Mouse (Mus musculus) intestine, postnatal 0 days (tissue): ENCODE measurements at regions not wholly inside any gene's neighbourhood (a gene's known extent, or its start where the extent isn't known, plus 50 kb on each side); places are given as distances from the start of the nearest gene placed in this dataset.

Experiments
- ATAC-seq: fragments of 200-750 bp; cut with Nextera tagmentation; 2 replicates; pipeline ENCODE4 v1.8.0; 2017; ENCODE audit warnings: mild to moderate bottlenecking, moderate TSS enrichment, moderate library complexity
- H3K27ac ChIP-seq: fragments of 300-500 bp; sonication (generic); 2 replicates; pipeline ENCODE4 v1.5.1; 2014; ENCODE audit warnings: mild to moderate bottlenecking, low read depth, low read length, moderate library complexity
- H3K27me3 ChIP-seq: fragments of 300-500 bp; sonication (generic); replicated peaks from 2 replicates; pipeline ENCODE4 v1.6.1; 2014; ENCODE audit warnings: low read length, mixed read lengths; ENCODE audit not compliant: control insufficient read depth, insufficient read depth
- H3K36me3 ChIP-seq: fragments of 300-500 bp; sonication (generic); 2 replicates; pipeline ENCODE4 v1.6.1; 2014; ENCODE audit warnings: mild to moderate bottlenecking, moderate library complexity; ENCODE audit not compliant: control insufficient read depth, insufficient read depth
- H3K4me1 ChIP-seq: fragments of 300-500 bp; sonication (generic); replicated peaks from 2 replicates; pipeline ENCODE4 v1.6.1; 2014; ENCODE audit warnings: antibody characterized with exemption, low read length, mixed read lengths; ENCODE audit not compliant: control insufficient read depth, insufficient read depth
- H3K4me2 ChIP-seq: fragments of 300-500 bp; sonication (generic); replicated peaks from 2 replicates; pipeline ENCODE4 v1.6.1; 2014; ENCODE audit warnings: low read depth, mild to moderate bottlenecking, moderate library complexity
- H3K4me3 ChIP-seq: fragments of 300-500 bp; sonication (generic); 2 replicates; pipeline ENCODE4 v1.5.1; 2014; ENCODE audit warnings: low read depth, low read length
- H3K9ac ChIP-seq: fragments of 300-500 bp; sonication (generic); 2 replicates; pipeline ENCODE4 v1.6.1; 2014; ENCODE audit warnings: mild to moderate bottlenecking, low read depth, low read length
- H3K9me3 ChIP-seq: fragments of 300-500 bp; sonication (generic); 2 replicates; pipeline ENCODE4 v1.6.1; 2016; ENCODE audit warnings: mixed run types; ENCODE audit not compliant: control insufficient read depth
- CTCF ChIP-seq: sonication (generic); IDR thresholded peaks from 2 replicates; pipeline ENCODE4 v1.5.1; 2016; ENCODE audit warnings: low read depth, mild to moderate bottlenecking, control low read depth, antibody characterized with exemption, moderate library complexity
- WGBS: fragments of 180-500 bp; shearing (Covaris S2); extraction: QIAGEN DNeasy Blood & Tissue Kit; methylation state at CpG from one replicate; pipeline ENCODE4 v1.1.7; 2014; 5-methylcytosine and 5-hydroxymethylcytosine counted together

DNA sequence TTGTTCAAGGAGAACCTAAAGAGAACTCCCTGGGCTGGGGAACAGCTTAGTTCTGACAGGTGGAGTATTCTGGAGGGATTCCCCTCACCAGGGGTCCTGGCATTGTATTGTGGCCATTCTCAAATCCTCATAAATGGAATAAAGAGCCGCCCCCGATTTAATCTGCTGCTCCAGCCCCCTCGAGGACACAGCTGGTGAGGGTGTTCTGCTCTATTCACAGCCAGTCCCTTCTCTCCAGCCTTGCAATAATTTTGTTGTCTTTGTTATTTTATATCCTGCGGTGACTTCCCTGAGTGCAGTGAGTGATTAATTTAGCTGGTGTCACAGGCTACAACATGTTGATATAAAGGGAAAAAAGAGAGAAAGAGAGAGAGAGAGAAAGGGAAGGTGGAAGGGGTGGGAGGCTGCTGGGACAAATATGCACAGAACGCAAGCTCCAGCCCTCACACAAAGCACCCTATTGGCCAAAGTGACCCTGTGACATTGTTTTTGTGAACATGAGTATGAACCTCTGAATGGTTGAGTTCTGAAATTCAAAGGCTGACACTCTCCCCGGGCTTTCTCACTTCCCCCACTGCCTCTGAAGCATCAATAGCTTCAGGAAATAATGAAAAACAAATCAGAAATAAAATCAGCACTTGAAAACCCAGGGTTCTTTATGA, 194.2 kb upstream of the Veph1 start:
- H3K9me3 ChIP-seq = no peaks in the 10 kb centered on the region
- no peak overlapping the region for H3K4me2 ChIP-seq
- no peak overlapping the region for H3K4me3 ChIP-seq
- H3K4me1 ChIP-seq = no peaks in the 10 kb centered on the region
- TF ChIP-seq CTCF = no peak
- H3K36me3 ChIP-seq = no peaks in the 10 kb centered on the region
- H3K9ac ChIP-seq = no peak overlapping the region
- H3K27me3 ChIP-seq = no peaks in the 10 kb centered on the region
- H3K27ac ChIP-seq = no peak overlapping the region
- 65% methylated on average over 6 of the region's 6 CpGs for WGBS
- no peak for ATAC-seq

DNA sequence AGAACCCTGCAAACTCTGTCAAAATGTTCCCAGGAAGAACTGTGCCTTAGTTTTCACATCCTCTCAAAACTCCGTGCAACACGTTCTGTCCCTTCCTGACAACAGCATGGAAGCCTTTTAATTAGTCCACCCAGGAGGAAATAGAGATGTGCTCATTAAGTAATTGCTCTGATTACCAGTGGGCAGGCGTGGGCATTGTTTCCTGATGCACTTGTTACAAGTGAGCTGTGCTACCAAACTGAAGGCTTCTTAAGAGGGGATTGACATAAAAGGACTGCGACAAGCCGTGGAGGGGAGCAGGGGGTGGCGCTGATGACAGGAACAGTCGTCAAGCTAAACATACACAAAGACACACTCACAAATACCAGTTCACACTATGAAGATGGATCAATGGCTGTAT, 192.1 kb upstream of the Veph1 start:
- Histone ChIP-seq H3K9me3 (no peaks in the 10 kb centered on the region), H3K27me3 (no peaks in the 10 kb centered on the region), H3K36me3 (no peaks in the 10 kb centered on the region), H3K4me2 (no peak overlapping the region), H3K4me3 (no peak overlapping the region), H3K4me1 (no peaks in the 10 kb centered on the region), H3K9ac (no peak overlapping the region), H3K27ac (no peak overlapping the region)
- 82% methylated on average over 7 of the region's 7 CpGs for WGBS
- no peak for ATAC-seq
- no peak for TF ChIP-seq CTCF

DNA sequence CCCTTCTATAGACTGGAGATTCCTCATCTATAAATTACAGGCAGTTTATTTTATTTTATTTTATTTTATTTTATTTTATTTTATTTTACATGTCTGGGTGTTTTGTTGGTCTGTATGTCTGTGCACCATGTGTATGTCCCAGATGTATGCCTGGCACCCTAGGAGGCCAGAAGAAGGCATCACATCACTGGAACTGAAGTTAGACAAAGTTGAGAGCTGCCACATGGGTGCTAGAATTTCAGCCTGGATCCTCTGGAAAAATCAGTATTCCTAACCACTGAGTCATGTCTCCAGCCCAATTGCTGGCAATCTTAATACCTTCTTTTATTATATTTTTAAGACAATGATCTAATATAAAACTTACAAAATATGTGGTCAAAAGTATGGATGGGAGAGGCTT, 190.0 kb upstream of the Veph1 start:
- no peaks in the 10 kb centered on the region for H3K27me3 ChIP-seq
- no peak for ATAC-seq
- TF ChIP-seq CTCF = no peak
- H3K4me2 ChIP-seq = no peak overlapping the region
- no peak overlapping the region for H3K9ac ChIP-seq
- H3K4me1 ChIP-seq = no peaks in the 10 kb centered on the region
- no peaks in the 10 kb centered on the region for H3K9me3 ChIP-seq
- H3K27ac ChIP-seq = no peak overlapping the region
- H3K36me3 ChIP-seq = no peaks in the 10 kb centered on the region
- no peak overlapping the region for H3K4me3 ChIP-seq

DNA sequence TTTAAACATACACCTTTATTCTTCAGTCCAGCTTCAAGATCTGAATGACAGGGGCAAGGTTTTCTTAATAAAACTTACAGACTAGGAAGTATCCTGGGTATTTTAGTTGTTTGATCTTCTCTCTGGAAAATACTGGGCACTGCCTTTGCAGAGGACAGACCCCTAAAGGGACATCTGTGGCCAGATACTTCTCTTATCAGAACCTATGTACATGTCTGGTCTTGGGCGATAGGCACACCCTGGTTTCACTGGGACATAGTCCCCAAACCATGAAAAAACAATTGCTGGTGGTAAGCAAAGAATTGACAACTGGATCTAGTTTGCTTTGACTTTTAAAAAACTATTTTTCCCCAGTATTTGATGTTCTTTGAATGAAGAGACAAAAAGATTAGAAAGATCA, 189.5 kb upstream of the Veph1 start:
- WGBS = 91% methylated on average over 1 of the region's 1 CpGs
- Histone ChIP-seq H3K9me3 (no peaks in the 10 kb centered on the region), H3K36me3 (no peaks in the 10 kb centered on the region), H3K4me3 (no peak overlapping the region), H3K4me2 (no peak overlapping the region), H3K27ac (no peak overlapping the region), H3K27me3 (no peaks in the 10 kb centered on the region), H3K4me1 (no peaks in the 10 kb centered on the region), H3K9ac (no peak overlapping the region)
- TF ChIP-seq CTCF = no peak
- no peak for ATAC-seq

DNA sequence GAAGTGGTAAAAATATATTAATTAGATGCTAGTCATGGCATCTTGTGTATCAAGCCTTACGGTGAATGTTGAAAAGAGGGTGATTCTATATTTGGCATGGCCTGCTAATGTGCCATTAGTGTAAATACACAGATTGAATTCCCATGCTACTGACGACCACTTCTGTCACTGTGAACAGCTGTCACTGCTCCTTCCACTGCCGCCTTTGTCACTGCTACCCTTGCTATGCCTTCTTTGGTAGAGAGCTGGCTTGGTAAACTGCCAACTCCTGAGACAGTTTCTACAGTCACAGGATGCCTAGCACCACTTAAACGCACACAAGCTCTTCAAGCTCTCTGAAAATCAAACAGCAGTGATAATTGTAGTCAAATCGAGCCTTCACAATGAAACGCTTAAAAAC, 184.1 kb upstream of the Veph1 start:
- H3K9me3 ChIP-seq = no peaks in the 10 kb centered on the region
- TF ChIP-seq CTCF = no peak
- H3K4me1 ChIP-seq = no peaks in the 10 kb centered on the region
- no peaks in the 10 kb centered on the region for H3K27me3 ChIP-seq
- no peak overlapping the region for H3K4me3 ChIP-seq
- no peak overlapping the region for H3K9ac ChIP-seq
- WGBS = 51% methylated on average over 6 of the region's 6 CpGs
- ATAC-seq = no peak
- H3K36me3 ChIP-seq = no peaks in the 10 kb centered on the region
- no peak overlapping the region for H3K4me2 ChIP-seq
- no peak overlapping the region for H3K27ac ChIP-seq

DNA sequence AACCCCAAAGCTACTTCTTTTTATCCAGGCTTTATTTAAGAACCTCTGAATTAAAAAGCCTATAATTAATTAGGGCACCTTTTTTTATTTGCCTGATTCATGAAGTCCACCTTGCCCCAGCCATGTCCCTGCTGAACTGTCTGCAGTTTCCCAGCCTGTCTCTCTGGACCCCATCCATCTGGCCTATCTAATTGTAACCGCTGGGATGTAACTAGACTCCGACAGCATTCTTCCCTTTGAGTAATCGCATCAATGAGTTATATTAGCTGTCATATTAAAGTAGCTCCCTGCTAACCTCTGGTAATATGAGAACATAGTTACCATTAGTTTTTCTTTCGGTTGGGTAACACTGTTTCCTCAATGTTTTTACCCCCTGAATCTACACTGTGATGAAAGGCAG, 182.6 kb upstream of the Veph1 start:
- Histone ChIP-seq H3K4me3 (no peak overlapping the region), H3K9ac (no peak overlapping the region), H3K36me3 (no peaks in the 10 kb centered on the region), H3K9me3 (no peaks in the 10 kb centered on the region), H3K4me1 (no peaks in the 10 kb centered on the region), H3K27me3 (no peaks in the 10 kb centered on the region), H3K4me2 (no peak overlapping the region), H3K27ac (no peak overlapping the region)
- 52% methylated on average over 4 of the region's 4 CpGs for WGBS
- no peak for ATAC-seq
- TF ChIP-seq CTCF = no peak

DNA sequence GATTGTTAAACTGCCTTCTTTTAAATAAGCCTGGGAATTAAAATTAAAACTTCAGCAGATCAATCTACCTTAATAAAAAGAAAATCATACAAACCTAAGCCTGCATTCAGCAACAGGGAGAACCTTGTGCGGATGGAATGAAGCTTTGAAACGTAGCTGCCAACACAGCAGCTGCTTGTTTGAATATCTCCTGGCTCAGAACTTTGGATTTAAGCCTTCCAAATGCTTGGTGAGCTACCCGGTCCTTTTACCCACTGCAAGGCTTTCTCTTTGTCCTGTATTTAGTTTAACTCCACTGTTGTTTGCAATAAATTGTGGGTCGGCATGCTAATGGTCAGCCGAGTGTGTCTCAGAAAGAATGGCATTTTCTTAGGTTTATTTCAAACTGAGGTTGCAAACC, 169.7 kb upstream of the Veph1 start:
- Histone ChIP-seq H3K36me3 (no peaks in the 10 kb centered on the region), H3K4me3 (no peak overlapping the region), H3K9ac (no peak overlapping the region), H3K27ac (no peak overlapping the region), H3K27me3 (no peaks in the 10 kb centered on the region), H3K4me1 (no peaks in the 10 kb centered on the region), H3K9me3 (no peaks in the 10 kb centered on the region), H3K4me2 (no peak overlapping the region)
- 67% methylated on average over 5 of the region's 5 CpGs for WGBS
- no peak for ATAC-seq
- TF ChIP-seq CTCF = no peak
